Mouse (Mus musculus) liver, embryonic 12.5 days (tissue): ENCODE data around the gene Ndufb2. TPM values are rescaled to one million over a fixed set of nuclear protein-coding genes. Genes with fewer than 3 reads are reported as not detected.
A peak's percentile ranks its signal among the peaks of the same experiment; 100 is the strongest.

Experiments
- ATAC-seq: fragments of 200-750 bp; cut with Nextera tagmentation; 2 replicates; pipeline ENCODE4 v1.8.0; 2017; ENCODE audit warnings: moderate number of reproducible peaks, mild to moderate bottlenecking, moderate library complexity
- H3K27ac ChIP-seq: fragments of 300-500 bp; sonication (generic); 2 replicates; pipeline ENCODE4 v1.5.1; 2016; ENCODE audit warnings: mild to moderate bottlenecking
- H3K27me3 ChIP-seq: fragments of 300-500 bp; sonication (generic); replicated peaks from 2 replicates; pipeline ENCODE4 v1.6.1; 2016; ENCODE audit warnings: mild to moderate bottlenecking, moderate library complexity
- H3K36me3 ChIP-seq: fragments of 300-500 bp; sonication (generic); 2 replicates; pipeline ENCODE4 v1.6.1; 2016; ENCODE audit warnings: mild to moderate bottlenecking, moderate library complexity
- H3K4me1 ChIP-seq: fragments of 300-500 bp; sonication (generic); 2 replicates; pipeline ENCODE4 v1.6.1; 2016
- H3K4me2 ChIP-seq: fragments of 300-500 bp; sonication (generic); 2 replicates; pipeline ENCODE4 v1.6.1; 2016; ENCODE audit warnings: mild to moderate bottlenecking, moderate library complexity
- H3K4me3 ChIP-seq: fragments of 300-500 bp; sonication (generic); 2 replicates; pipeline ENCODE4 v1.5.1; 2016; ENCODE audit warnings: mild to moderate bottlenecking, moderate library complexity
- H3K9ac ChIP-seq: fragments of 300-500 bp; sonication (generic); 2 replicates; pipeline ENCODE4 v1.6.1; 2016; ENCODE audit warnings: mild to moderate bottlenecking, moderate library complexity
- H3K9me3 ChIP-seq: fragments of 300-500 bp; sonication (generic); replicated peaks from 2 replicates; pipeline ENCODE4 v1.6.1; 2016; ENCODE audit warnings: mild to moderate bottlenecking, moderate library complexity
- whole genome bisulfite sequencing: fragments of 180-500 bp; shearing (Covaris S2); methylation state at CpG from one replicate; pipeline ENCODE4 v1.1.7; 2016; ENCODE audit not compliant: insufficient replicate concordance; 5-methylcytosine and 5-hydroxymethylcytosine counted together
- polyA plus RNA-seq: library from polyadenylated mRNA; unstranded; fragments of >200 nt; fragmentation: Nextera tagmentation; extraction: Ambion mirVana; gene quantifications from 2 replicates; pipeline ENCODE4 v1.2.1, GENCODE M21; 2016

Ndufb2 gene
- 252 and 269 TPM in 2 replicates for polyA plus RNA-seq

DNA sequence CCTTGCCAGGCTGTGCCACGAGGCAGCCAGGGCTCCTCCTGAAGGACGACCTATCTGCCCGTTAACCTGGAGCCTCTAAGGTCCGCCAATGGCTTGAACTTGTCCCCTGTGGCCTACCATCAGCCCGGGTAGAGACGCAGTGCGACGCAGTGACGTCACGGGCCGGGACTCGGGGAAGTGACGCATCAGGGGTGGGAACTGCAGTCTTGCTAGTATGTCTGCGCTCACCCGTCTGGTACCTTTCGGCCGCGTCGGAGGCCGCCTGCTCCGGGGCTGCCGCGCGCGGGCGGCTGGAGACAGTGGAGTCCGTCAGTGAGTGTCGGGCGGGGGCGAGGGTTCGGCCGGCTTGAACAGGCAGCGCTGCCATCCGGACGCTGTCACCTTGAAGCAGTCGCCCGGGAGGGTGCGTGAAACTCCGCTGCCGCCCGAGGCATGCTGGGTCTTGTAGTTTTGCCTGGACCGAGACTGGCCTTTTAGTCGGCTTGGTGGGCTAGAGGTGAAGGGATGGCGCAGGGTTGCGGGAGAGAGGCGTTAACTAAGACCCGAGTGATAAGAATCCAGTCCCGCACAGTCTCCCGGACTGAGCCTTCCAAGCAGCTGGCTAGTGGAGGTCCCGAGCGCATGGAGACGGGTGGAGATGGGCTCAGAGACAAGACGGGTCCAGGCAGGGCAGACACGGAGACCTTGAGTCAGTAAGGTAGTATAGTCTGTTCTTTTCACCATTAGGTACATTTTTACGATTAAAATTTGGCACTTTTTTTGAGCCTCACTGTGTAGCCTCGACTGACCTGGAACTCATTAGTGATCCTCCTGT, at the start of gene Ndufb2:
TSS of gene Ndufb2 (plus strand) at position 174 of the 814 bp plus-strand sequence.
- 2% methylated on average over 56 of the region's 56 CpGs for WGBS

DNA sequence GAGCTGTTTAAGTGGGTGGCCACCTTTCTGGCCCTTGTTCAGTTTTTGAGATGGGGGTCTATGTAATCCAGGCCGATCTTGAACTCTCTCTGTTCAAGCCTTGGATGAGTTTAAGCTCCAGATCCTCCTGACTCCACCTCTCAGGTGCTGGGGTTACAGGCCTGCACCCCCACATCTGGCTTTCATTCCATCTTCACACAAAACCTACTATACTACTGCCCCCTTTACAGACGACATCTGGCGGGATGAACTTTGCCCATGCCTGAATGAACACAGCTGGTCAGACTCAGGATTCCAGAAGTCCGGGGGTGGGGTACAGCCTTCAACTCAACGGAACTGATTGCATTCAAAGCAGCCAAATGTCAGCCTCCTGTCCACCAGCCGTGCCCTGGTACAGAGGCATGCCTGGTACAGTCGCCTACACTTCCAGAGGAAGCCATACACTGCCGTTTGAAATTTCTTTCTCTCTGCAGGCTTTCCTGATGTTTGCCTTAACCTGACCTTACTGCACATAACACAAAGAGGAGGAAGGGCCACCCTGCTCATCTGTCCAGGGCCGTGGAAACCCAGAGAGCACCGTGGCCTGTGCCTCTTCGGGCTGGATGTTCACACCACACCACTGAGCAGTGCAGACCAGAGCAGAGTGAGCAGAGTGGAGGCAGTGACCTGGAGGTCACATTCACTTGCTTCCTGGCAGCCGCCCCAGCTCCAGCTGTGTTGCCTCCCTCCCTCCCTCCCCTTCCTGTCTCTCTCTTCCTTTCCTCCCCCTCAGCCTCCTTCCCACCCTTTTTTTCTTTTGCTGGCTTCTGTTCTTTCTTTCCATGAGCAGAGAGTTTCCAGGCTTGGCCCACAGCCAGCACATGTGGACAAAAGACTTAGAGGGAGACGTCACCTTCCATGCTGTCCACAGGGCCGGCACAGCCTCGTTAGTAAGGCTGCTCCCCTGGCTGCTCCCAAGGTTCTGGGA, 49.5 kb upstream of the Ndufb2 start:
- 44% methylated on average over 15 of the region's 15 CpGs for WGBS
- no peak overlapping the region; the same call in 1 of the 2 replicates for H3K9ac ChIP-seq
- peaks cover 43% of the 10 kb centered on the region for H3K4me1 ChIP-seq
- no peak overlapping the region for H3K4me2 ChIP-seq
- ATAC-seq, result peak; percentile 66
- H3K36me3 ChIP-seq, result no peaks in the 10 kb centered on the region
- peak overlapping the region; percentile 69 for H3K27ac ChIP-seq
- no peaks in the 10 kb centered on the region for H3K9me3 ChIP-seq
- H3K27me3 ChIP-seq, result no peaks in the 10 kb centered on the region
- no peak overlapping the region for H3K4me3 ChIP-seq

More for the DNA sequence above, at the start of gene Ndufb2:
- Histone ChIP-seq H3K4me1 (peaks cover 21% of the 10 kb centered on the region), H3K27me3 (no peaks in the 10 kb centered on the region), H3K27ac (peak within 1 kb of the TSS; percentile 81), H3K9me3 (no peaks in the 10 kb centered on the region), H3K4me3 (peak within 1 kb of the TSS; percentile 84), H3K9ac (peak within 1 kb of the TSS; percentile 87), H3K4me2 (peak within 1 kb of the TSS; percentile 78), H3K36me3 (peaks cover 46% of the 10 kb centered on the region)
- peak; percentile 98 for ATAC-seq

DNA sequence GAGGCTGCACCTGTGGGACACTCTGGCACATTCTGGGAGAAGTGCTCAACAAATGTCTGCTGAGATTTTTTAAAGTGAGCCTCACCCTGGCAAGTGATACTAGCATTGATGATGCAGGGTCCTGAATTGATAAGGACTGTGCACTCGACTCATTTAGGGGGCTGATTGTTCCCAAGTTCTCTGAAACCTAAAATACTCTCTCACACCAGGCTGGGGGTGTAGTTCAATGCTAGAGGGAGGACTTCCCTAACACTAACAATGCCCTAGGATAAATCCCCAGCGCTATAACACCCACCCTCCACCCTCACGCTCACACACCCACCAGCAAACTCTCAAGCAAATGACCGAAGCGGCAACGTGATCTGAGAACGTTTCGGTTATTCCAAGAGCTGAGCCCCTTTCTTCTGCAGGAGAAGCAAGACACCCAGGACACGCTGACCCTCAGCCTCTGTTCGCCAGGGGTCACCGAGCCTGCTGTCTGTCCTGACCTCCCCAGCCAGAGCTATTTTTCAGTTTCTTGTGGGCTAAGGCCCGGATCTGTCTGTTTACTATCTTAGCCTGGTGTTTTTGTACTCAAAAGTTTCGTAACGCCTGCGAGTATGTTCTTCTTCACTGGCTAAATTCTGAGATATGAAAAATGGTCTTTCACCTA, 48.5 kb upstream of the Ndufb2 start:
- H3K4me2 ChIP-seq, result no peak overlapping the region
- no peaks in the 10 kb centered on the region for H3K27me3 ChIP-seq
- 61% methylated on average over 15 of the region's 15 CpGs for WGBS
- H3K27ac ChIP-seq, result peak overlapping the region; percentile 69
- no peak overlapping the region for H3K4me3 ChIP-seq
- H3K9me3 ChIP-seq, result no peaks in the 10 kb centered on the region
- peaks cover 36% of the 10 kb centered on the region for H3K4me1 ChIP-seq
- H3K36me3 ChIP-seq, result no peaks in the 10 kb centered on the region
- H3K9ac ChIP-seq, result no peak overlapping the region; the same call in 1 of the 2 replicates
- ATAC-seq, result no peak

DNA sequence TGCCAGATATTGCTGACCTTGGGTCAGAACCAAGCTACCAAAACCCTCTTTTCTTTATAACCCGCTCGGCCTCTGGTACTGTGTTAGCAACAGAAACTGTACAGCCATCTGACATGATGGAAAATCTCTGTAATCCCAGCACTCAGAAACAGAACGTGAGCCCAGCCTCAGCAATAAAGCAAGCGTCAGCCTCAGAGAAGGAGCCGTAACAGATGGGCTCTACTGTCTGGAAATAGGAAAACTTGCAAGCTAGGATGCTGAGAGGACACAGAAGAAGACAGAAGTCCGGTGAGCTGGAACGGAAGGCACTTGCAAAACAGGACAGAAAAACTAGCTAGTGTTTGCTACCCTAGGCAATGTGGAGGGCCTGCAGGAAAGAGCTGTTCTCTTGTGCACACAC, 46.9 kb upstream of the Ndufb2 start:
- WGBS, result 82% methylated on average over 7 of the region's 7 CpGs
- no peak overlapping the region for H3K4me3 ChIP-seq
- H3K4me1 ChIP-seq, result peaks cover 21% of the 10 kb centered on the region
- no peak overlapping the region for H3K4me2 ChIP-seq
- no peaks in the 10 kb centered on the region for H3K27me3 ChIP-seq
- no peak for ATAC-seq
- H3K9ac ChIP-seq, result no peak overlapping the region
- H3K36me3 ChIP-seq, result no peaks in the 10 kb centered on the region
- no peaks in the 10 kb centered on the region for H3K9me3 ChIP-seq
- no peak overlapping the region for H3K27ac ChIP-seq

DNA sequence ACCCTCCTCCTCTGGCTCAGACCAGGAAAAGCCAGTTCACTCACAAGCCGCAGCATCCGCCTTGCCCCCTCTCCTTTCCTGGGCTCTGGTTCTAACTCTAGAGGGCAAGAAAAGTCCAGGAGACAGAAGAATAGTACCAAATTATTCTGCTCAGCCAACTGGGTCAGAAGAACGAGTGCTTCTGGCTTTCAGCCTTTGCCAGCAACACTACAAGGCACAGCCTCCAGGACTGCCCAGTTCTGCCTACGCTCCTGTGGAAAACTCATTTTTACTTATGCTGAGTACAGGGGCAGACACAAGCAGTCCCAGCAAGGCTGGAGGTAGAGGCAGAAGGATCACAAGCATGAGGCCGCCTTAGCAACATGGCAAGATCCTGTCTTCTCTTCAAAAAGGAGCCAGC, 44.3 kb upstream of the Ndufb2 start:
- H3K4me3 ChIP-seq, result no peak overlapping the region
- H3K9ac ChIP-seq, result no peak overlapping the region
- no peaks in the 10 kb centered on the region for H3K9me3 ChIP-seq
- peaks cover 12% of the 10 kb centered on the region; the same call in 1 of the 2 replicates for H3K4me1 ChIP-seq
- H3K27ac ChIP-seq, result no peak overlapping the region
- WGBS, result 63% methylated on average over 5 of the region's 5 CpGs
- no peak overlapping the region for H3K4me2 ChIP-seq
- H3K27me3 ChIP-seq, result no peaks in the 10 kb centered on the region
- H3K36me3 ChIP-seq, result no peaks in the 10 kb centered on the region
- ATAC-seq, result no peak

DNA sequence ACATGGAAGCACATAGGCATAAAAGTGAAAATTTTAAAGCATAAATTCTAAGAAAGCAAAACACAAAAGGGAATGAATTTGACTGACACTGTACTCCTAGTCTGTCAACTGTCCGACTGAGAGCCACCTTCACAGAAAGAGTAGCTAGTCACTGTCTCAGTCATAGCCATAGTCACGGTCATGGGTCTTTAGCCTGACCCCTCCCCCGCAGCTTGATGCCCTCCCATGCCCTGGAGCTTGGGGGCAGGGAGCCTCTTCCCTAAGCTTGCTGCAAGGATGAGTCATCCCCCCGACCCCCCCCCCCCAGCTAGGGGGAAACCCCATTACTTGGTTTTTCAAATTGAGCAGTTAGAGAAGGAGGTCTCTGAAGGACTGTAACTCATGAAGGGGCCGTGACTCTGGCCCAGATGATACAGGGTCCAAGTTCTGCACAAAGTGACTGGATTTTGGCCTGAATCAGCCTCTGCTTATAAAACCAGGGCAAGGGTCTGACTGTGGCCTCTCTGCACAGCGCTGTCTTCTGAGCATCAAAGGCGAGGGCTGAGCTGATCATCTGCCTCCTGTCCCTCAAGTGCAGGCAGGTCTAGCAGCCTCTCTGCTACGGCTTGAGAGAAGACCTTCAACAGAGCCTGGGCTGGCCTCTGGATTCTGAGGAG, 40.3 kb upstream of the Ndufb2 start:
- Histone ChIP-seq H3K27me3 (peaks cover 35% of the 10 kb centered on the region), H3K9me3 (no peaks in the 10 kb centered on the region), H3K4me2 (no peak overlapping the region), H3K36me3 (no peaks in the 10 kb centered on the region), H3K9ac (no peak overlapping the region), H3K27ac (no peak overlapping the region), H3K4me1 (peaks cover 14% of the 10 kb centered on the region; the same call in 1 of the 2 replicates), H3K4me3 (no peak overlapping the region)
- WGBS, result 39% methylated on average over 8 of the region's 8 CpGs
- ATAC-seq, result no peak

DNA sequence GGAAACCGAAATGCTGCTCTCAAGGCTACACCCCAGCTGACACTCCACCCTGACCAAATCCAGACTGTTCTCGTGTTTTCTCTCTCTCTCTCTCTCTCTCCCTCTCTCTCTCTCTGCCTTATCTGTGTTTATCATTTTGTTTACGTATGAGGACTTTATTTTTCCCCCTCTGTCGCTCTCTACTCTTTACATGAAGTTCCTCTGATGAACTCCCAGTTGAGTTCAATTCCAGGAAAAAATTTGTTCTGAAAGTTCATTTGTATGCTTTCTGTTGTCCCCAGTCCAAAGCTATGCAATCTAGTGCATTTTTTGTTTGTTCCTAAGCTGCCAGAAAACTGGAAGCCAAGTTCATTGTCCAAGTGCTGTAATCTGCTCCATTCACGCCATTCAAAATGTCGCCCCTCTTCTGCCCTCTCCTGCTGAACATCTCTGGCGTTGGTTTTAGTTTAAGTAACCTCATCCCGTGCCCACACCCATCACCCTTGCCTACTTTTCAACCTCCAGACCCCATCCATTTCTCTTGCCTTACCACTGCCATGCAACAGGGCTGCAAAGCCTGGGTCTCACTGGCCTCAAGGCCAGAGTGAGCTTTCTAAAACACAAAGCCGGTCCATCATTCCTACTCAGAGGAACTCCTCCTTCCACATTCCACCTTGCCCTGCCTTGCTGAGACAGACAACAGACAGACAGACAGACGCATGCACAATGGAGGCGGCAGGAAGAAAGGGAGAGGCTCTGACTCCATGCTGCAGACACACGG, 37.3 kb upstream of the Ndufb2 start:
- no peak overlapping the region for H3K9ac ChIP-seq
- no peak overlapping the region for H3K4me3 ChIP-seq
- no peak for ATAC-seq
- H3K36me3 ChIP-seq, result no peaks in the 10 kb centered on the region
- H3K27me3 ChIP-seq, result peaks cover 58% of the 10 kb centered on the region
- H3K27ac ChIP-seq, result no peak overlapping the region
- peaks cover 19% of the 10 kb centered on the region; the same call in 1 of the 2 replicates for H3K4me1 ChIP-seq
- no peaks in the 10 kb centered on the region for H3K9me3 ChIP-seq
- H3K4me2 ChIP-seq, result no peak overlapping the region
- WGBS, result 58% methylated on average over 12 of the region's 12 CpGs

DNA sequence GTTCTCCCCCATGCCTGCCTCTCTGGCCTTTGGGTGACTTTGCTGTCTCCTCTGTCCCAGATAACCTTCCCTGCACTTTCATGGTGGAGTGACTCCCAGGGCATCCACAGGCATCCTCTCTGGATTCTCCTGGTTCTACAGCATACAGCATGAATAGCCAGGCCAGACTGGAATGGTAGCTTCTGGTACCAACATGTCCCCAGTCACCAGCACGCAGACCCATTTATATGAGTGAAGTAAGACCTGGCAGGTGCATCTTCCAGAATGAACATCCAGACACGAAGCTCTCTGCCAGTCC, 36.8 kb upstream of the Ndufb2 start:
- WGBS, result 65% methylated on average over 2 of the region's 2 CpGs
- Histone ChIP-seq H3K9me3 (no peaks in the 10 kb centered on the region), H3K4me3 (no peak overlapping the region), H3K4me2 (no peak overlapping the region), H3K27ac (no peak overlapping the region), H3K27me3 (peaks cover 58% of the 10 kb centered on the region), H3K36me3 (no peaks in the 10 kb centered on the region), H3K4me1 (peaks cover 19% of the 10 kb centered on the region; the same call in 1 of the 2 replicates), H3K9ac (no peak overlapping the region)
- no peak for ATAC-seq

DNA sequence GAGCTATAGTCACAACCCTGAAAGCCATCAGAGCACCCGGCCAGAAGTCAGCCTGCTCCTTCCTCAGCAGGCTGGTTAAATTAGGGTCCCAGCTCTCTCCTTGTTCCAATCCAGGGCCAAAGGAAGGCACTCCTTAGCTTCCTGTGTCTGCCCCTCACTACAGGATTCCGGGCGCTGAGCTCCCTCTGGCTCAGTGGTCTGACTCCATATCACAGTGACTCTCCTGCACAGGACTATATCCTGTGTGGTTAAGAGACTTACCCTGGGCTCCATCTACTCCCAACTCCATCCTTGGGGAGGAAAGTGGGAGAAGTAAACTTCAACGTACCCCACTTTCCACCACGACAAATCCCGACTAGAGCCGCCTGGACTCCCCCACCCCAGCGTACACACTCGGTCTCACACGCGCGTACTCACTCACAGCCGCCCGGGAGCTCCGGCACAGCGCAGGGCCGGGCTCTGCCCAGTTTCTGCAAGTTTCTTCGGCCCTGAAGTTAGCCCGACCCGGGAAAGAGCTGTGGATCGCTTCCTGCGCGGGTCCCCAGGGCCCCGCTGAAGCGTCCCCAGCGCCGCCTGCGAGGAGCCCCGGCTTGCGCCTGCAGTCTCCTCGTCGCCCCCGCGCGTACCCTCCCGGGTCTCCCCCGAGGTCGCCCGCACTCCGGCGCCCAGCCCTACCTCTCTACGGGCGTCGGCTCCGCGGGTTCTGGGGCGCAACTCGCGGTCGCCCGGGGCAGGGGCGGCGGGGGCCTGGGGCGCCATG, 35.3 kb upstream of the Ndufb2 start:
- Histone ChIP-seq H3K9me3 (no peaks in the 10 kb centered on the region), H3K4me1 (peaks cover 20% of the 10 kb centered on the region), H3K9ac (peak overlapping the region; percentile 59), H3K27ac (peak overlapping the region; percentile 38; the same call in 1 of the 2 replicates), H3K36me3 (no peaks in the 10 kb centered on the region), H3K27me3 (peaks cover 58% of the 10 kb centered on the region), H3K4me3 (peak overlapping the region; percentile 61), H3K4me2 (peak overlapping the region; percentile 64)
- 2% methylated on average over 48 of the region's 54 CpGs for WGBS
- ATAC-seq, result 0 out of 2 replicates have a peak, but pooled peaks have one; percentile 27

DNA sequence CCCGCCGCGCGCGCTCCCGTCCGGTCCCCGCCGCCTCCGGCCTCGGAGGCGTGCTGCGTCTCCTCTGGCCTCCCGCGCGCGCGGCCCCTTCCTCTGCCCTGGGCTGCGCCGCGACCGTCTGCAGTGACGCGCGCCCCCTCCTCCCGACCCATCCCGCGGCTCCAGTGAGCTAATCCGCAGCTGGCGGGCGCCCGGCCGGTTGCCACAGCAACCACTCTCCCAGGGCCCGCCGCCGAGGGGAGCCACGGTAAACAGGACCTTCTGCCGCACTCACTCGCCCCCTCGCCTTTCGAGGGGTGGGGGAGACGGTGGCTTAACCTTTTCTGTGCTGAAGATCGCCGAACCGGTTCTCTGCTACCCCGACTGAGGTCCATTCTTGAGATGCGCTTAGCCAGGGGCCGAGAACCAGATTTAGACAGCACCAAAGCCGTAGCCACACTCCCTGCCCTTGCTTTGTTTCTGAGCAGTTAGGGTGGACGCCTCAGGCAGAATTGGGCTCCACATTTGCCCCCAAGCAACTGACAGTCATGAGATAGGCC, 34.6 kb upstream of the Ndufb2 start, which contains the start of gene Dennd2a:
TSS of gene Dennd2a (minus strand) at position 145 of the 539 bp plus-strand sequence.
- Histone ChIP-seq H3K27ac (peak within 1 kb of the TSS; percentile 38; the same call in 1 of the 2 replicates), H3K9ac (peak within 1 kb of the TSS; percentile 59), H3K4me3 (peak within 1 kb of the TSS; percentile 61), H3K9me3 (no peaks in the 10 kb centered on the region), H3K4me1 (peaks cover 26% of the 10 kb centered on the region), H3K27me3 (peaks cover 58% of the 10 kb centered on the region), H3K4me2 (peak within 1 kb of the TSS; percentile 64), H3K36me3 (no peaks in the 10 kb centered on the region)
- peak; percentile 53 for ATAC-seq
- 5% methylated on average over 49 of the region's 50 CpGs for WGBS
